Mouse (Mus musculus) limb, embryonic 13.5 days (tissue): Measurements from ENCODE around the gene Slc35e4. TPM values are rescaled to one million over a fixed set of nuclear protein-coding genes. Genes with fewer than 3 reads are reported as not detected.

ENCODE experiments used
- ATAC-seq: fragments of 200-750 bp; cut with Nextera tagmentation; 2 replicates; pipeline ENCODE4 v1.8.0; 2017; ENCODE audit warnings: low read depth, moderate number of reproducible peaks, moderate TSS enrichment; ENCODE audit not compliant: low FRiP score
- H3K27ac ChIP-seq: fragments of 300-500 bp; sonication (generic); 2 replicates; pipeline ENCODE4 v1.5.1; 2015; ENCODE audit warnings: inconsistent platforms, mild to moderate bottlenecking, moderate library complexity
- H3K27me3 ChIP-seq: fragments of 300-500 bp; sonication (generic); 2 replicates; pipeline ENCODE4 v1.6.1; 2015; ENCODE audit warnings: mild to moderate bottlenecking, inconsistent platforms
- H3K36me3 ChIP-seq: fragments of 300-500 bp; sonication (generic); 2 replicates; pipeline ENCODE4 v1.6.1; 2015; ENCODE audit warnings: inconsistent platforms, mild to moderate bottlenecking, moderate library complexity
- H3K4me1 ChIP-seq: fragments of 300-500 bp; sonication (generic); 2 replicates; pipeline ENCODE4 v1.6.1; 2015; ENCODE audit warnings: inconsistent platforms
- H3K4me2 ChIP-seq: fragments of 300-500 bp; sonication (generic); replicated peaks from 2 replicates; pipeline ENCODE4 v1.6.1; 2015; ENCODE audit warnings: inconsistent platforms, mild to moderate bottlenecking, moderate library complexity
- H3K4me3 ChIP-seq: fragments of 300-500 bp; sonication (generic); 2 replicates; pipeline ENCODE4 v1.5.1; 2015; ENCODE audit warnings: moderate library complexity, mild to moderate bottlenecking, inconsistent platforms
- H3K9ac ChIP-seq: fragments of 300-500 bp; sonication (generic); 2 replicates; pipeline ENCODE4 v1.6.1; 2015; ENCODE audit warnings: mild to moderate bottlenecking, inconsistent platforms
- H3K9me3 ChIP-seq: fragments of 300-500 bp; sonication (generic); 2 replicates; pipeline ENCODE4 v1.6.1; 2016; ENCODE audit warnings: inconsistent platforms
- WGBS: fragments of 180-500 bp; shearing (Covaris S2); methylation state at CpG from one replicate; pipeline ENCODE4 v1.1.7; 2015; 5-methylcytosine and 5-hydroxymethylcytosine counted together
- polyA plus RNA-seq: library from polyadenylated mRNA; unstranded; fragments of >200 nt; fragmentation: Nextera tagmentation; extraction: Ambion mirVana; gene quantifications from 2 replicates; pipeline ENCODE4 v1.2.1, GENCODE M21; 2015

Slc35e4 gene
- polyA plus RNA-seq, 1 experiment from 2014 or later, result 4.1 TPM

DNA sequence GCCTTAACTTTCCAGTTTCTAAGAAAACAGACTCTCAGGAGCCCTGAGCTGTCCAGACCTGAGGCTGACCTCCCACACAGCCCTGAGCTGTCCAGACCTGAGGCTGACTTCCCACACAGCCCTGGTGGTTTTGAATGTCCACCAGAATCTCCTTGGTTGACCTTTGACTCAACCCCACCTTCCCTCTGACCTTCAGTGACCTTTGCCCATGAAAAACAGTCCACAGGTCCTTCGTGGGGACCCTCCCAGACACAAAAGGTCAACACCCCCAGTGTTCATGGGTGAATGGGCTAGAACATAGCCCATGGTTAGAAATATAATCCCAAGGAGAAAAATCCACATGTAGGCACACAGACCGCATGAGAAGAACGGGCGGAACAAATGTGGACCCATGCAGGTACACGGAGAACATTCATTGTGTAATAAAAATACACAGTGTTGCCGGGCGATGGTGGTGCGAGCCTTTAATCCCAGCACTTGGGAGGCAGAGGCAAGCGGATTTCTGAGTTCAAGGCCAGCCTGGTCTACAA, 19.4 kb upstream of the Slc35e4 start:
- Histone ChIP-seq H3K9ac (no peak overlapping the region), H3K27ac (no peak overlapping the region), H3K36me3 (no peaks in the 10 kb centered on the region), H3K9me3 (no peaks in the 10 kb centered on the region), H3K4me2 (no peak overlapping the region), H3K4me3 (no peak overlapping the region), H3K27me3 (0 out of 2 replicates have a peak, but pooled peaks cover 2% of the 10 kb centered on the region), H3K4me1 (peaks cover 15% of the 10 kb centered on the region)
- no peak for ATAC-seq
- 89% methylated on average over 9 of the region's 9 CpGs for WGBS

DNA sequence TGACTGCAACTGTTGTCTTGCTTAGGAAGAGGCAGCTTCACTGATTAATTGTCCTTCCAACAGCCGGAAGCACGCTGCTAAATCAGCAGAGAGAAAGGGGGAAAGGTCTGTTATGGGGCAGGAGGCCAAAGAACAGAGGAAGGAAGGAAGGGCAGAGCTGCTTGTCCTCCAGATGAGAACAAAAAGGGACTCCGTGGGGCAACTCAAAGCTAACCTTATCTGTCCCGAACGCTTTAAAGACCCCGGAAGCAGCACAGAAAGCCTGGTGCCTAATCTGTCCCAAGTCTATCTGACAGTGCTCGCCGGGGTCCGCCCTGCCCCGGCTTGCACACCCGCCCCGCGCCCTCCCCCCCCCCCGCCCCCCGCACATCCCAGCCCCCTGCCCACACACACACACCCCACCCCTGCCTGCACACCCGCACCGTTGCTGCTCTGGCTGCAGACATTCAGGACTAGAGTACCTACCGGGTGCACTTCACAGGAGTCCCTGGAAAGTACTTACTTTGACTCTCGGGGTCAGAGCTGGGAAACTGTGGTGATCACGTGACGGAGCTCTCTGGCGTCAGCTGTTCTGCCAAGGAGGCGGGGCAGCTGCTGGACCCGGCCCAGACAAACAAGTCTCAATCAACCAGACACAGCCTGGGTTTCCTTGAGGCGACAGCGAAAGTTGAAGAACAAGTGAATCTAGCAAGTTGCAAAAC, 17.2 kb upstream of the Slc35e4 start, which contains the start of gene Tcn2:
Gene Tcn2, minus strand, starts transcription at position 649 of the 701 bp plus-strand sequence.
- ATAC-seq, result peak; percentile 86
- Histone ChIP-seq H3K36me3 (peaks cover 9% of the 10 kb centered on the region; the same call in 1 of the 2 replicates), H3K27me3 (no peaks in the 10 kb centered on the region), H3K9me3 (no peaks in the 10 kb centered on the region), H3K9ac (peak within 1 kb of the TSS; percentile 65), H3K4me1 (peaks cover 15% of the 10 kb centered on the region), H3K4me2 (peak within 1 kb of the TSS; percentile 77), H3K4me3 (peak within 1 kb of the TSS; percentile 54), H3K27ac (no peak within 1 kb of the TSS)
- WGBS, result under 1% methylated on average over 24 of the region's 26 CpGs

DNA sequence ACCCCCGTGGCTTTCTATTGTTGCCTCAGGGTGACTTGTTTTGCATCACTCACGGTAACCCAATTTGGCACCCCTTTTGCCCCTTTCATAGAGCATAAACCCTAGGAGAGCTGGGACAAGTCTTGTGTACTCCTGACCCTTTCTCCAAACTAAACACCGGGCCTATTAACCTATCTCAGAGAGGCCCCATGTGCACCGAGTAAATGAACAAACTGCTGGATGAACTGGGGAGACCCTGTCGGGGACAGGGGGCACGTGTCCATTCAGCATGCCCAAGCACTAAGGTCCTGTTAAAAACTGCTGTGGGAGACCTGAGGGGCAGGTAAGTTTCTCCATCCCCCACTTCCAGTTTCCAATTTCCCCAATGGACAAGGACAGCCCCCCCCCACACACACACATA, 16.5 kb upstream of the Slc35e4 start:
- 39% methylated on average over 6 of the region's 6 CpGs for WGBS
- Histone ChIP-seq H3K27me3 (no peaks in the 10 kb centered on the region), H3K4me2 (peak overlapping the region; percentile 77), H3K36me3 (peaks cover 15% of the 10 kb centered on the region), H3K9ac (peak overlapping the region; percentile 65), H3K27ac (no peak overlapping the region), H3K4me1 (peaks cover 15% of the 10 kb centered on the region), H3K9me3 (no peaks in the 10 kb centered on the region), H3K4me3 (peak overlapping the region; percentile 54)
- ATAC-seq, result no peak

DNA sequence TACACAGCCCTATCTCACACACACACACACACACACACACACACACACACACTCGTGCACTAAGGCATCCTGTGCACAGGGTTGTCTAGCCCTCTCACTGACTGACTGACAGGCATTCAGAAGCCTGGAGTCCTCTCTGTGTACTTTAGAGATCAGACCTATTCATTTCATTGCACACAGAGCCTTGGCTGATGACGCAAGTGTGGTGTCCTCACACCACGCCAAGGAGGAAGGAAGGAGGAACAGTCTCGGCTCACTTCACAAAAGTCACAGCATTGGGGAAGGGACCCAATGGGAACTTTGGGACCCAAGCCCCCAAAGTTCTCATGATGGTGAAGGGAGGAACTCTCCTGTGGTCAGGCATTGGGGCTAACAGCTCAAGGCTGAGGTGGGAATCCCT, 15.6 kb upstream of the Slc35e4 start:
- ATAC-seq, result no peak
- peaks cover 15% of the 10 kb centered on the region for H3K4me1 ChIP-seq
- no peak overlapping the region for H3K9ac ChIP-seq
- H3K4me2 ChIP-seq, result no peak overlapping the region
- H3K9me3 ChIP-seq, result no peaks in the 10 kb centered on the region
- no peak overlapping the region for H3K4me3 ChIP-seq
- peaks cover 22% of the 10 kb centered on the region for H3K36me3 ChIP-seq
- H3K27ac ChIP-seq, result no peak overlapping the region
- 72% methylated on average over 4 of the region's 4 CpGs for WGBS
- H3K27me3 ChIP-seq, result no peaks in the 10 kb centered on the region

DNA sequence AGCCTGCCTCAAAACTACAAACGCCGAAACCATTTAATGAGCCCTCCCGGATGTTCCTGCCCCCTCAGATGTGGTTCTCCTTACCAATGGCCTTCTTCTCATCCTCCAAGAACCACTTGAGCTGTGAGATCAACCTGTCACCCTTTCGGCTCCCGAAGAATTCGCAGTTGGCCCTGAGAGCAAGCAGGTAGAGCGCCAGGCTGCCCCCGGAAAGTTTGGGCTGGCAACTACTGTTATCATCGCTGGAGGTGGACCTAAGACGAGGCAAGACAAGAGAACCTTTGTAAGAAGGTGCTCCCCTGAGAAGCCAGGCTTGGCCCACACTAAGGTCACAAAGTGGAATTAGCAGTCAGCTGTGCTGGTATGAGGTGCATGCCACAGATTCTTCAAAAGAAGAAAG, 11.5 kb upstream of the Slc35e4 start:
- no peak for ATAC-seq
- Histone ChIP-seq H3K9me3 (no peaks in the 10 kb centered on the region), H3K4me3 (no peak overlapping the region), H3K4me1 (peaks cover 5% of the 10 kb centered on the region), H3K27ac (no peak overlapping the region), H3K27me3 (no peaks in the 10 kb centered on the region), H3K4me2 (no peak overlapping the region), H3K9ac (no peak overlapping the region), H3K36me3 (peaks cover 50% of the 10 kb centered on the region)
- 89% methylated on average over 10 of the region's 10 CpGs for WGBS

DNA sequence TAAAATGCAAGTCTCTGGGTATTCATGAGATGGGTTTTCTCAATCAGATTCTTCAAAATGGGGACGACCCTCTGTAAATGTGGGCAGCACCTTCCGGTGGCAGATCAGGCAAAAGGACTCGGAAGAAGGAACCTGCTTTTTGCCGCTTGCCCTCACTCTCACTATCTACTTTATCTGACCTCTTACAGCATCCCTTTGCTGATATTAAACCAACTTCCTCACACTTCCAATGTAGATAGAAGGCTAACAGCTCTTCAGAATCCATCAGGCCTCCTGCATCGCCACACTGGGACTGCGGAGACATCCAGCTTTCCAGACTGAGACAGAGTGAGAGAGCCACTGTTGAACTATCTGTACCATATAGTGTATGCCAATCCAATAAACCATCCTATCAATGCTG, 8.3 kb upstream of the Slc35e4 start:
- ATAC-seq, result no peak
- H3K9ac ChIP-seq, result no peak overlapping the region

DNA sequence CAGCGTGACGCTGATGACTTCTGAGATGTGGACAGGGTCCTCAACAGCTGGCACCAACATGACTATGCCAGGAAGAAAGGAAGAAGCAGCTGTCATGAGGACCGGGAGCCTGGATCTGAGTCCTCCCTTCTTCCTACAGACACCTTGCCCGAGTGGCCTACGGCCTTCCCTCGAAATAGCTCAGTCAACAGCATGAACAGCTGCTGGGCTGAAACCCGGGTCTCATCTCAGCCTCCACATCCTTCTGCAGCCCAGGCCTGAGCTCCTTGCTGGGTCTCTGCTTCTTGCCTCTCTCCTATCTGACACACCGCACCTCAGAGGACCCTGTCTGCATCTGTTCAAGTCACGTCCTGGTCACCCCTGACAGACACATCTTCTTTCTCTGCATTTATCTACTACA, 7.7 kb upstream of the Slc35e4 start:
- peaks cover 51% of the 10 kb centered on the region for H3K36me3 ChIP-seq
- H3K9me3 ChIP-seq, result no peaks in the 10 kb centered on the region
- ATAC-seq, result no peak
- H3K27me3 ChIP-seq, result no peaks in the 10 kb centered on the region
- no peak overlapping the region for H3K9ac ChIP-seq
- no peak overlapping the region for H3K27ac ChIP-seq
- H3K4me1 ChIP-seq, result no peaks in the 10 kb centered on the region
- H3K4me3 ChIP-seq, result no peak overlapping the region
- no peak overlapping the region for H3K4me2 ChIP-seq
- WGBS, result 91% methylated on average over 9 of the region's 9 CpGs

More for the DNA sequence above, 8.3 kb upstream of the Slc35e4 start:
- no peak overlapping the region for H3K27ac ChIP-seq
- H3K9me3 ChIP-seq, result no peaks in the 10 kb centered on the region
- H3K4me2 ChIP-seq, result no peak overlapping the region
- H3K4me1 ChIP-seq, result no peaks in the 10 kb centered on the region
- no peak overlapping the region for H3K4me3 ChIP-seq
- WGBS, result 93% methylated on average over 6 of the region's 6 CpGs
- H3K27me3 ChIP-seq, result no peaks in the 10 kb centered on the region
- H3K36me3 ChIP-seq, result peaks cover 50% of the 10 kb centered on the region

DNA sequence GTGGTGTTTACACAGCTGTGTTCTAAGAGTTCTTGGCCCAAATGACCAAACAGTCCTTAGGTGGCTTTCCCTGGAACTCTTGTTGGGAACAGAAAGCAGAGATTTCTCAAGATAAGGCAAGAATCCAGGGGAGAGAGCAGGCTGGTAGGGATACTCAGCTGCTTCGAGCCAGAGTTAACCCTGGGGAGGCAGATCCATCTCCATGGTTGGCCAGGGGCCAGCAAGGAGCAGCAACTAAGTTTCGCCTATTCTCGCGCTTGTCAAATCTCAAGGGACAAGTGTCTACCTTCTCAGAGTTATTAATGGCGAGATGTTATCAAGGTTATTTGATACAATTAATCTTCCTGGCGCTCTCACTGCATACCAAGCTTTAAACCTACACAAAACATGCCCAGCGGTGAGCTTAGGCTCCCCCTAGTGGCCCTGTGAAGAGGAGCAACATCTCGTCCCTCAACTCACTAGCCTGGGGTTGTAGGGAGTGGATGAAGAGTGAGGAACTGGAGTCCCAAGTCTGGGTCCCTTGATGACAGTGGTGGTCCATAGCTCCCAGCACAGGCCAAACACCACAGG, 6.9 kb upstream of the Slc35e4 start:
- Histone ChIP-seq H3K9me3 (no peaks in the 10 kb centered on the region), H3K27ac (no peak overlapping the region), H3K9ac (no peak overlapping the region), H3K4me3 (no peak overlapping the region), H3K4me1 (no peaks in the 10 kb centered on the region), H3K36me3 (peaks cover 44% of the 10 kb centered on the region), H3K27me3 (no peaks in the 10 kb centered on the region), H3K4me2 (no peak overlapping the region)
- ATAC-seq, result no peak
- WGBS, result 24% methylated on average over 8 of the region's 8 CpGs

DNA sequence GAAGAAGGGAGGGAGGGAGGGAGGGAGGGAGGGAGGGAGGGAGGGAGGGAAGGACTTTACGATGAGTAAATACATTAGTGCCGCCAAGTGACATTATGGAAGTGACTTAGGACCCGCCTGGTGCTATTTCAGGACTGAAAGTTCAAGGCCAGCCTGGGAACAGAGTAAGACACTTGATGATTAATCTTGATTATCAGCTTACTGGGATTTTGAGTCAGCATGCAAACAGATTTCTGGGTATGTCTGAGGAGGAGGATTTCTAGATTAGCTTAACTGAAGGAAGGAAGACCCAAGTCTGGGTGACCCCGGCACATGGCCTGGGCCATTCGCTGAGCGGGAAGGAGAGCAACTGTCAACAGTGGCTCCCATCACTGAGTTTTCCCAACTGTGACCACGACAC, 6.0 kb upstream of the Slc35e4 start:
- Histone ChIP-seq H3K4me3 (no peak overlapping the region), H3K27ac (no peak overlapping the region), H3K4me2 (no peak overlapping the region), H3K4me1 (no peaks in the 10 kb centered on the region), H3K9ac (no peak overlapping the region), H3K9me3 (no peaks in the 10 kb centered on the region), H3K27me3 (0 out of 2 replicates have a peak, but pooled peaks cover under 1% of the 10 kb centered on the region), H3K36me3 (peaks cover 35% of the 10 kb centered on the region)
- no peak for ATAC-seq
- 85% methylated on average over 7 of the region's 7 CpGs for WGBS

DNA sequence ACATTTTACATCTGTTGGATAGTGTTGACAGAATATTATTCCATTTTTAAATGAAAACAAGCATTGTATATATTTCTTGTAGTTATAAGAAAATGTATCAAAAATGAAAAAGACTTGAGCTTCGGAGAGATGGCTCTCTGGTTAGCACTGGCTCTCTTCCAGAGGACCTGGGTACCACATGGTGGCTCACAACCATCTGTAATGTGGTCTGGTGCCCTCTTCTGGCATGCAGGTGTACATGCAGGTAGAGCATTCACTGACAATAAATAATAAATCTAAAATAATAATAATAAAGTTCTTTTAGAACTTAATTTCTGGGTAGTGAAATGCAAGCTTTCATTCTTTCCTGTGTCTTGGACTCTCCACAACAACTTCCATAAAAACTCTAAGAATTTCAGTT, 4.3 kb upstream of the Slc35e4 start:
- H3K36me3 ChIP-seq, result peaks cover 20% of the 10 kb centered on the region
- no peaks in the 10 kb centered on the region for H3K9me3 ChIP-seq
- 54% methylated on average over 1 of the region's 1 CpGs for WGBS
- H3K4me1 ChIP-seq, result peaks cover 4% of the 10 kb centered on the region; the same call in 1 of the 2 replicates
- H3K4me2 ChIP-seq, result no peak overlapping the region
- 0 out of 2 replicates have a peak, but pooled peaks cover 4% of the 10 kb centered on the region for H3K27me3 ChIP-seq
- ATAC-seq, result no peak
- H3K27ac ChIP-seq, result no peak overlapping the region
- H3K9ac ChIP-seq, result no peak overlapping the region
- H3K4me3 ChIP-seq, result no peak overlapping the region

DNA sequence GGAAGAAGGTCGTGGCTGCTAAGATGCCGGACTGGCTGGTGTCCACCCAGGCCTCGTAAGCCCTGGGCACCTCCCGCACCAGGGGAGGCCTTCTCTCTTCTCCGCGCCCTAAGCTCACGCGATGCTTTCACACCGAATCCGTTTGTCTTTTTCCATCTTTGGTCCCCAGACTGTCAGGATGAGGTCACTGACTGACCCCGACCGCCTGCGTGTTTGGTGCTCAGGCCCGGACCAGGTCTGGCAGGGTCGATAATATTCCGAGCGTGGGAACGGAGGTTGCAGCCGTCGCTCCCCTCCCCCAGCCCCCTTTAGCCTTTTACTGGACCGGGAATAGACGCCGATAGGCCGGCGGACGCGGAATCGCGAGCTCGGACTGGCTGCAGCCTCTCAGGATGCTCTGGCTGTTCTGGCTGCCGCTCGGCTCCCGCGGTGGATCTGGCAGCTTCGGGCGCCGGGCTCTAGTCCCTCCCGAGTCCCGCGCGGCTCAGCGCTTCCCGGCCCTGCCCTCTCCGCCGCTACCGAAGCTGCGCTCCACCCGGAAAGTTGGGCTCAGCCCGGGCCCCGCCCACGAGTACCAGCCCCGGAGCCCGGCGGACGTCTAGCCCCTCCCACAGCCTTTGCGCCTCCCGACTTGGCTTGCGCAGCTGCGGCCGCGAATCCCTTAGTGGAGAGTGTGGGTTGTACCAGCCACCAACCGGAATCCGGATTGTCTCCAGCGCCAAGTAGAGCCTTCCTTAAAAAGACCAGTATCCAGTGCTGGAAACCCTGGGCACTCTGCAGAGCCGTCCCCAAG, 952 bp downstream of the Slc35e4 start:
- Histone ChIP-seq H3K9ac (peak overlapping the region; percentile 66), H3K4me1 (peaks cover 28% of the 10 kb centered on the region), H3K36me3 (peaks cover 5% of the 10 kb centered on the region; the same call in 1 of the 2 replicates), H3K4me3 (peak overlapping the region; percentile 63), H3K27ac (0 out of 2 replicates have a peak overlapping the region, but pooled peaks have one; percentile 33), H3K4me2 (peak overlapping the region; percentile 93), H3K9me3 (no peaks in the 10 kb centered on the region), H3K27me3 (peaks cover 20% of the 10 kb centered on the region)
- under 1% methylated on average over 65 of the region's 65 CpGs for WGBS
- peak; percentile 89 for ATAC-seq

DNA sequence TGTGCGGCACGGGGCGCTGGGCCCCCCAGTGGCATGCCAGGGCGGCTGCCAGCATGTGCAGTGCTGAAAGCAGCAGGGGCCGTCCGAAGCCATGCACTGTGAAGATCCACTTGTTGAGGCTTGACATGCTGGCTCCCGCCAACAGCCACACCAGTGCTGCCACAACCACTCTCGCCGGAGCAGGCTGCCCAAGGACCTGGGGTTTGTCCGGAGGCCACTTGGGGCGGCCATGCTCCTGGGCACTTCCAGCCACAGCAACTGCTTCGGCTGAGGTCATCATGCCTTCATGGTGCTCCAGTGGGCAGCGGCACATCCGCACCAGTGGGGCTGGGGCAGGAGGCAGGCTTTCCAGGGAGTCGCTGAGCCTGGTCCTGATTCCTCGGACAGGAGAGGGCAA, 1.6 kb downstream of the Slc35e4 start:
- Histone ChIP-seq H3K9me3 (no peaks in the 10 kb centered on the region), H3K4me3 (peak overlapping the region; percentile 63), H3K27ac (no peak overlapping the region), H3K4me1 (peaks cover 28% of the 10 kb centered on the region), H3K36me3 (peaks cover 5% of the 10 kb centered on the region; the same call in 1 of the 2 replicates), H3K4me2 (peak overlapping the region; percentile 93), H3K9ac (peak overlapping the region; percentile 66), H3K27me3 (peaks cover 20% of the 10 kb centered on the region)
- WGBS, result 3% methylated on average over 16 of the region's 16 CpGs
- no peak for ATAC-seq
